Mouse (Mus musculus): ENCODE data around the gene E030018B13Rik.

E030018B13Rik gene

DNA sequence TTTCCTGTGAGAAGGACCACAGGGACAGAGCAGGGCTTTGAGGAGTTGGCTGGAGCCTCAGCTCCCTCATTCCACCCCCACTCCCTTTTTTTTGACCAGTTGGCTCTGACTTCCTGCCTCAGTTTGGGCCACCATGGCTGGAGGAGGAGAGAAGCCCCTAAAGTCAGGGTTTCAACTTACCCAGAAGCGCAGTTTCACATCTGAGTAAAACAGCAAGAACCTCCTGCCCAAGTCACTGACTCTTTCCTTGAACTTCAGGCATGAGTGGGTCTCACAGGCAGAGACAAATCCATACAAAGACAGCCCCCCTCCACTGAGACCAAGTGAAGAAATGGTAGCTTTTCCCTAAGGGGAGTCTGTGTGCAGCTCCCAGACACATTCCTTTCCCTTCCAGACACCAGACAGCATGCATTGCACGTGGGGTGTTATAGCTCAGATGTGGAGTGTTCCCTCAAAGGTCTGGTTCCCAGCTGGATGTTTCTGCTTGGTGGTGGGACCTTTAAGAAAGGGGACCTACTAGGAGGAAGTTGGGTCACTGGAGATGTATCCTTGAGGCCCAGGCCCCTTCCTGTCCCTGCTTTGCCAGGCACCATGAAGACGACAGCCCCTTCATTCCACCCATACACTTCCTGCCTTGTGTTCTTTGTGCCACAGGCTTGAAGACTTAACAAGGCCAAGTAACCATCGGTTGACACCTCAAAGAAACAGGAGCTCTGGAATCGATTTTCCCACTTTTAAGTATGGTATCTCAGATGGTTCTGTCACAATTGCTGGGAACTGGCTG is 49.2 kb downstream of the E030018B13Rik start:
- DNase-seq = no peak

DNA sequence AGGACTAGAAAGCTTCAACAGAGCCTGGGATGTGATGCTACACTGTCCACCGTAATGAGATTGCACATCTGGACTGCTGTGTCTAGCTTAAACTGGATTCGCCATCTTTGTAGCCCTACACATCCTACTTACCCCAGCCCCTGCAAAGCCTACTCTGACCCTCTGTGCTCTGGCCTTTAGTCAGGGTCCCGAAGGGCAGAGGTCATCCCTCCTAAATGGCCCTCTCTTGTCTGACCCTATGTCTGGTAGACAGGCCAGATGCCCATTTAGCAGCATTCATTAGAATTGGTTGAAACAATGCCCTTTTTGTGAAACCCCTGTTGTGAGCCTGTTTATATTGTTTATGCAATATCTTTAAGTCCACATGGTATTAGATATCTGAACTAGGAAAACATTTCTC is 53.3 kb downstream of the E030018B13Rik start:
- DNase-seq = no peak

All from kidney, postnatal 25 days (tissue).